Mouse (Mus musculus): ENCODE results near the gene Gm5800.
"Not testable (repeated sequence)": the region's sequence is repeated elsewhere in the genome, so short reads cannot be mapped to it uniquely, and the experiment has no call there.

Gene Gm5800

GRCm38 (mm10) chr14:51717083-51717482 is at the start of gene Gm5800:
Gene Gm5800, minus strand, starts transcription at chr14:51717183.
- no peak for DNase-seq (ENCODE audit: low read depth)

- DNase-seq (ENCODE audit: low read depth): no peak
Measured at GRCm38 (mm10) chr14:51755944-51756343, 39.0 kb upstream of the Gm5800 start.

- no peak for DNase-seq (ENCODE audit: low read depth)
Measured at GRCm38 (mm10) chr14:51740347-51741170, 23.6 kb upstream of the Gm5800 start.

- no peak for DNase-seq (ENCODE audit: low read depth)
Measured at GRCm38 (mm10) chr14:51739150-51739993, 22.4 kb upstream of the Gm5800 start.

GRCm38 (mm10) chr14:51738411-51739149 is 21.6 kb upstream of the Gm5800 start:
- DNase-seq (ENCODE audit: low read depth): no peak

GRCm38 (mm10) chr14:51737967-51738366 is 21.0 kb upstream of the Gm5800 start:
- no peak for DNase-seq (ENCODE audit: low read depth)

- not testable (repeated sequence) for DNase-seq (ENCODE audit: low read depth)
Measured at GRCm38 (mm10) chr14:51695368-51695767, 21.6 kb downstream of the Gm5800 start, which contains the start of gene Gm17079. Gene Gm17079, minus strand, starts transcription at chr14:51695468.

- no peak for DNase-seq (ENCODE audit: low read depth)
Measured at GRCm38 (mm10) chr14:51677269-51677668, 39.7 kb downstream of the Gm5800 start.

Data from c-Kit-positive CD71-positive TER-119-negative erythroid progenitor cells, embryonic 14.5 days (primary cell).